Mouse (Mus musculus): Measurements from ENCODE around the gene Pcolce. TPM values are rescaled to one million over a fixed set of nuclear protein-coding genes. Genes with fewer than 3 reads are reported as not detected.
"Not testable (repeated sequence)": the region's sequence is repeated elsewhere in the genome, so short reads cannot be mapped to it uniquely, and the experiment has no call there.

Gene Pcolce
- polyA plus RNA-seq, 1 experiment from 2014 or later: 165 TPM

- Histone ChIP-seq H3K4me1 (peaks cover 35% of the 10 kb centered on the region), H3K27me3 (ENCODE audit: low read depth, poor library complexity, severe bottlenecking) (no peaks in the 10 kb centered on the region), H3K27ac (peak overlapping the region; percentile 74; the same call in 1 of the 2 replicates), H3K36me3 (no peaks in the 10 kb centered on the region), H3K4me3 (no peak overlapping the region), H3K9me3 (replicated peaks) (no peaks in the 10 kb centered on the region)
- no peak for DNase-seq (ENCODE audit: low spot score)
- WGBS: 88% methylated on average over 11 of the region's 11 CpGs
Measured at GRCm38 (mm10) chr5:137623937-137624530, 10.4 kb upstream of the Pcolce start.

- DNase-seq (ENCODE audit: low spot score): no peak
- 89% methylated on average over 7 of the region's 7 CpGs for WGBS
- Histone ChIP-seq H3K36me3 (no peaks in the 10 kb centered on the region), H3K9me3 (replicated peaks) (no peaks in the 10 kb centered on the region), H3K27me3 (ENCODE audit: low read depth, poor library complexity, severe bottlenecking) (no peaks in the 10 kb centered on the region), H3K27ac (no peak overlapping the region), H3K4me3 (no peak overlapping the region), H3K4me1 (peaks cover 39% of the 10 kb centered on the region)
Measured at GRCm38 (mm10) chr5:137615347-137615746, 1.8 kb upstream of the Pcolce start.

GRCm38 (mm10) chr5:137614921-137615320 lies 1.3 kb upstream of the Pcolce start:
- peaks cover 43% of the 10 kb centered on the region for H3K4me1 ChIP-seq
- H3K9me3 ChIP-seq (replicated peaks); DNase-seq (ENCODE audit: low spot score); H3K27me3 ChIP-seq (ENCODE audit: low read depth, poor library complexity, severe bottlenecking); H3K4me3 ChIP-seq; H3K27ac ChIP-seq; H3K36me3 ChIP-seq: not testable (repeated sequence)
- 92% methylated on average over 2 of the region's 2 CpGs for WGBS

- Histone ChIP-seq H3K36me3 (peaks cover 7% of the 10 kb centered on the region), H3K9me3 (replicated peaks) (no peaks in the 10 kb centered on the region), H3K4me1 (peaks cover 61% of the 10 kb centered on the region), H3K27ac (peak overlapping the region; percentile 96), H3K4me3 (no peak overlapping the region), H3K27me3 (ENCODE audit: low read depth, poor library complexity, severe bottlenecking) (no peaks in the 10 kb centered on the region)
- no peak for DNase-seq (ENCODE audit: low spot score)
- WGBS: 77% methylated on average over 5 of the region's 5 CpGs
Measured at GRCm38 (mm10) chr5:137613076-137613475, 508 bp downstream of the Pcolce start.

GRCm38 (mm10) chr5:137611245-137611602 lies 2.4 kb downstream of the Pcolce start:
- WGBS: 3% methylated on average over 6 of the region's 6 CpGs
- Histone ChIP-seq H3K27me3 (ENCODE audit: low read depth, poor library complexity, severe bottlenecking) (no peaks in the 10 kb centered on the region), H3K36me3 (peaks cover 26% of the 10 kb centered on the region), H3K9me3 (replicated peaks) (no peaks in the 10 kb centered on the region), H3K4me1 (peaks cover 69% of the 10 kb centered on the region), H3K4me3 (peak overlapping the region; percentile 55), H3K27ac (peak overlapping the region; percentile 96)
- DNase-seq (ENCODE audit: low spot score): peak; percentile 94

- Histone ChIP-seq H3K36me3 (peaks cover 31% of the 10 kb centered on the region), H3K4me3 (peak overlapping the region; percentile 55), H3K9me3 (replicated peaks) (no peaks in the 10 kb centered on the region), H3K27me3 (ENCODE audit: low read depth, poor library complexity, severe bottlenecking) (no peaks in the 10 kb centered on the region), H3K4me1 (peaks cover 69% of the 10 kb centered on the region), H3K27ac (peak overlapping the region; percentile 96)
- 2% methylated on average over 12 of the region's 12 CpGs for WGBS
- peak; percentile 96 for DNase-seq (ENCODE audit: low spot score)
Measured at GRCm38 (mm10) chr5:137610548-137611244, 2.9 kb downstream of the Pcolce start.

- Histone ChIP-seq H3K27me3 (ENCODE audit: low read depth, poor library complexity, severe bottlenecking) (no peaks in the 10 kb centered on the region), H3K9me3 (replicated peaks) (no peaks in the 10 kb centered on the region), H3K4me1 (peaks cover 69% of the 10 kb centered on the region), H3K36me3 (peaks cover 37% of the 10 kb centered on the region), H3K27ac (peak overlapping the region; percentile 96), H3K4me3 (peak overlapping the region; percentile 55)
- DNase-seq (ENCODE audit: low spot score): no peak
- 37% methylated on average over 4 of the region's 4 CpGs for WGBS
Measured at GRCm38 (mm10) chr5:137610056-137610455, 3.5 kb downstream of the Pcolce start.

- no peak for DNase-seq (ENCODE audit: low spot score)
- H3K9me3 ChIP-seq (replicated peaks): no peaks in the 10 kb centered on the region
- peak overlapping the region; percentile 55 for H3K4me3 ChIP-seq
- peaks cover 45% of the 10 kb centered on the region for H3K36me3 ChIP-seq
- H3K4me1 ChIP-seq: peaks cover 69% of the 10 kb centered on the region
- WGBS: 50% methylated on average over 3 of the region's 3 CpGs
- peak overlapping the region; percentile 96 for H3K27ac ChIP-seq
- H3K27me3 ChIP-seq (ENCODE audit: low read depth, poor library complexity, severe bottlenecking): no peaks in the 10 kb centered on the region
Measured at GRCm38 (mm10) chr5:137609292-137609691, 4.3 kb downstream of the Pcolce start.

- 13% methylated on average over 23 of the region's 23 CpGs for WGBS
- peaks cover 65% of the 10 kb centered on the region for H3K4me1 ChIP-seq
- no peaks in the 10 kb centered on the region for H3K27me3 ChIP-seq (ENCODE audit: low read depth, poor library complexity, severe bottlenecking)
- DNase-seq (ENCODE audit: low spot score): peak; percentile 43
- no peaks in the 10 kb centered on the region for H3K9me3 ChIP-seq (replicated peaks)
- peaks cover 50% of the 10 kb centered on the region for H3K36me3 ChIP-seq
- peak overlapping the region; percentile 96 for H3K27ac ChIP-seq
- peak overlapping the region; percentile 55 for H3K4me3 ChIP-seq
Measured at GRCm38 (mm10) chr5:137608654-137609190, 4.9 kb downstream of the Pcolce start.

- Histone ChIP-seq H3K4me1 (peaks cover 65% of the 10 kb centered on the region), H3K4me3 (peak overlapping the region; percentile 55), H3K36me3 (peaks cover 57% of the 10 kb centered on the region), H3K9me3 (replicated peaks) (no peaks in the 10 kb centered on the region), H3K27me3 (ENCODE audit: low read depth, poor library complexity, severe bottlenecking) (no peaks in the 10 kb centered on the region), H3K27ac (peak overlapping the region; percentile 96)
- 14% methylated on average over 26 of the region's 26 CpGs for WGBS
- peak; percentile 38 for DNase-seq (ENCODE audit: low spot score)
Measured at GRCm38 (mm10) chr5:137607860-137608653, 5.5 kb downstream of the Pcolce start.

- peaks cover 40% of the 10 kb centered on the region for H3K4me1 ChIP-seq
- H3K27me3 ChIP-seq (ENCODE audit: low read depth, poor library complexity, severe bottlenecking): no peaks in the 10 kb centered on the region
- H3K27ac ChIP-seq: peak overlapping the region; percentile 97
- H3K9me3 ChIP-seq (replicated peaks): no peaks in the 10 kb centered on the region
- peak overlapping the region; percentile 80 for H3K4me3 ChIP-seq
- H3K36me3 ChIP-seq: peaks cover 48% of the 10 kb centered on the region
- under 1% methylated on average over 22 of the region's 22 CpGs for WGBS
- DNase-seq (ENCODE audit: low spot score): peak; percentile 67
Measured at GRCm38 (mm10) chr5:137601365-137601729, 12.2 kb downstream of the Pcolce start.

- Histone ChIP-seq H3K4me1 (peaks cover 40% of the 10 kb centered on the region), H3K27ac (peak within 1 kb of the TSS; percentile 97), H3K27me3 (ENCODE audit: low read depth, poor library complexity, severe bottlenecking) (no peaks in the 10 kb centered on the region), H3K4me3 (peak within 1 kb of the TSS; percentile 80), H3K9me3 (replicated peaks) (no peaks in the 10 kb centered on the region), H3K36me3 (peaks cover 43% of the 10 kb centered on the region)
- WGBS: under 1% methylated on average over 41 of the region's 41 CpGs
- peak; percentile 96 for DNase-seq (ENCODE audit: low spot score)
Measured at GRCm38 (mm10) chr5:137600619-137601364, 12.8 kb downstream of the Pcolce start, which contains the start of gene Mospd3. TSS of gene Mospd3 (minus strand) at chr5:137601058.

All from limb, embryonic 10.5 days (tissue).